Mouse (Mus musculus) spleen, adult 2 months (tissue): Measurements from ENCODE around the gene Lsmem1.

Experiments used
- CTCF ChIP-seq: fragments of 200-500 bp; IDR thresholded peaks from 2 replicates; pipeline ENCODE4 v1.5.1; 2011; ENCODE audit warnings: mild to moderate bottlenecking, inconsistent platforms; ENCODE audit not compliant: insufficient read depth, insufficient read length, insufficient replicate concordance; ENCODE audit errors: extremely low read depth
- POLR2A ChIP-seq: fragments of 200-500 bp; IDR thresholded peaks from 2 replicates; pipeline ENCODE4 v1.6.1; 2011; ENCODE audit warnings: low read depth, low read length, inconsistent platforms

DNA sequence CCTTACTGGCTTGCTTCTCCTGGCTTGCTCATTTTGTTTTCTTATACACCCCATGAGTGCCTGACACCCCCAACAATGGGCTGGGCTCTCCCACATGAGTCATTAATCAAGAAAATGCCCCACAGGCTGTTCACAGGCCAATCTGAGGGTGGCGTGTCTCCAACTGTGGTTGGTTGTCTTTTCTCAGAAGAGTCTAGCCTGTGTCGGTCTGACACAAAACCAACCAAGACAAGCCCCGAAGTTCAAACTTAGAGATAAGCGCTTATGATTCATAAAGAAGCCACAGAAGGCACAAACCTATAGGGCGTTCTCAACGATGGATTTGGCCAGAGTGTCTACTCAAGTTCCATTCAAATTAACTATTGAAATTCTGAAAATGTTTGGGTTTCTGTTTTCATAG, 45.1 kb downstream of the Lsmem1 start:
- TF ChIP-seq CTCF = no peak
- no peak for TF ChIP-seq POLR2A
